Mouse (Mus musculus): Measurements from ENCODE around the gene Actg1. TPM values are rescaled to one million over a fixed set of nuclear protein-coding genes. Genes with fewer than 3 reads are reported as not detected.

The Actg1 gene
- polyA plus RNA-seq, 1 experiment from 2014 or later: 4,418 TPM

- peaks cover 26% of the 10 kb centered on the region for H3K4me1 ChIP-seq
- WGBS: 88% methylated on average over 17 of the region's 17 CpGs
- H3K4me3 ChIP-seq: peak overlapping the region; percentile 81
- H3K9me3 ChIP-seq: no peaks in the 10 kb centered on the region
- H3K27ac ChIP-seq: no peak overlapping the region
- H3K36me3 ChIP-seq (replicated peaks): peaks cover 46% of the 10 kb centered on the region
- H3K9ac ChIP-seq: 0 out of 2 replicates have a peak overlapping the region, but pooled peaks have one; percentile 77
- H3K27me3 ChIP-seq (replicated peaks): no peaks in the 10 kb centered on the region
- H3K4me2 ChIP-seq: peak overlapping the region; percentile 76
- ATAC-seq (replicated peaks): no peak
Measured at GRCm38 (mm10) chr11:120376302-120377160, 28.2 kb upstream of the Actg1 start.

GRCm38 (mm10) chr11:120375324-120375723 is 27.0 kb upstream of the Actg1 start:
- Histone ChIP-seq H3K4me1 (peaks cover 26% of the 10 kb centered on the region), H3K4me2 (no peak overlapping the region), H3K4me3 (no peak overlapping the region), H3K27me3 (replicated peaks) (no peaks in the 10 kb centered on the region), H3K9me3 (no peaks in the 10 kb centered on the region), H3K36me3 (replicated peaks) (peaks cover 38% of the 10 kb centered on the region), H3K9ac (no peak overlapping the region), H3K27ac (no peak overlapping the region)
- WGBS: 96% methylated on average over 10 of the region's 10 CpGs
- no peak for ATAC-seq (replicated peaks)

DNA sequence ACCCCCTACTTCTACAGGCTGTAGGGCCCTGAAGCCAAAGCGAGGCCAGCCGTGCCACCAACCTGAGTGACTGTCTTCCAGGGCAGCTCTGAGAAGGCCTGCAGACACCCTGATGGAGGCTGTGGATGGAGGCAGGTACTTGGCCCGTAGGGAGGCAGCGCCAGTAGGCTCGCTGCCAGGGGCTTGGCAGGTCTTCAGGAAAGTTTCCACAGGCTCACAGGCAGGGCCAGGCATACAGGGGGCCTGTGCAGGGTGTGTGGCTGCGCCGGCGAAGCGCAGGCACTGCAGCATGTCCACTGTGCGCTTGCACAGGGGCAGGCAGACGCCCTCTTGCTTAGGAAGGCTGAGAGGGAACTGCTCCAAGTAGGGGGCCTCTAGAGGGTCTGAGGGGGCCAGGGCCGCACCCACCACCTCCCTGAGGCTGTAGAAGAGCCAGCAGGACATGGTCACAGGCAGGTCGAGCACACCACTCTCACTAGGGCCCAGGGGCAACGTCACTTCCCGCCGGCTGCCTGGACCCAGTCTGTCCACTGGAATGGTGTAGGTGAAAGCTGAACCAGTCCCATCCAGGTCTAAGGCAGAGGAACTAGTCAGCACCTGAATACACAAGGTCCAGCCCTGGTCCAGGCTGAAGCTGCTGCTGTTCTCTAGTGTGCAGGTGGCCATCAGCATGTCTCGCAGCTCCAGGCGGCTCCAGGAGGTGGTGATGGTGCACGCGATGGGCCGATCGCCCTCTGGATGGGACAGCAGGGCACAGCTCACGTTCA is 25.7 kb upstream of the Actg1 start:
- Histone ChIP-seq H3K9ac (no peak overlapping the region; the same call in 1 of the 2 replicates), H3K4me3 (no peak overlapping the region), H3K36me3 (replicated peaks) (peaks cover 38% of the 10 kb centered on the region), H3K27me3 (replicated peaks) (no peaks in the 10 kb centered on the region), H3K27ac (no peak overlapping the region), H3K9me3 (no peaks in the 10 kb centered on the region), H3K4me1 (peaks cover 23% of the 10 kb centered on the region), H3K4me2 (no peak overlapping the region)
- 92% methylated on average over 23 of the region's 23 CpGs for WGBS
- ATAC-seq (replicated peaks): no peak

- Histone ChIP-seq H3K27me3 (replicated peaks) (no peaks in the 10 kb centered on the region), H3K9me3 (no peaks in the 10 kb centered on the region), H3K4me1 (peaks cover 20% of the 10 kb centered on the region), H3K36me3 (replicated peaks) (peaks cover 38% of the 10 kb centered on the region), H3K9ac (no peak overlapping the region), H3K4me2 (no peak overlapping the region), H3K27ac (no peak overlapping the region), H3K4me3 (no peak overlapping the region)
- ATAC-seq (replicated peaks): no peak
- 64% methylated on average over 13 of the region's 13 CpGs for WGBS
Measured at GRCm38 (mm10) chr11:120373025-120373424, 24.7 kb upstream of the Actg1 start.

GRCm38 (mm10) chr11:120369656-120370055 is 21.3 kb upstream of the Actg1 start:
- Histone ChIP-seq H3K27me3 (replicated peaks) (no peaks in the 10 kb centered on the region), H3K9me3 (no peaks in the 10 kb centered on the region), H3K4me2 (no peak overlapping the region), H3K4me3 (no peak overlapping the region), H3K36me3 (replicated peaks) (peaks cover 27% of the 10 kb centered on the region), H3K27ac (no peak overlapping the region), H3K4me1 (peaks cover 13% of the 10 kb centered on the region), H3K9ac (no peak overlapping the region)
- 36% methylated on average over 8 of the region's 8 CpGs for WGBS
- peak; percentile 43; the same call in 1 of the 2 replicates for ATAC-seq (replicated peaks)

DNA sequence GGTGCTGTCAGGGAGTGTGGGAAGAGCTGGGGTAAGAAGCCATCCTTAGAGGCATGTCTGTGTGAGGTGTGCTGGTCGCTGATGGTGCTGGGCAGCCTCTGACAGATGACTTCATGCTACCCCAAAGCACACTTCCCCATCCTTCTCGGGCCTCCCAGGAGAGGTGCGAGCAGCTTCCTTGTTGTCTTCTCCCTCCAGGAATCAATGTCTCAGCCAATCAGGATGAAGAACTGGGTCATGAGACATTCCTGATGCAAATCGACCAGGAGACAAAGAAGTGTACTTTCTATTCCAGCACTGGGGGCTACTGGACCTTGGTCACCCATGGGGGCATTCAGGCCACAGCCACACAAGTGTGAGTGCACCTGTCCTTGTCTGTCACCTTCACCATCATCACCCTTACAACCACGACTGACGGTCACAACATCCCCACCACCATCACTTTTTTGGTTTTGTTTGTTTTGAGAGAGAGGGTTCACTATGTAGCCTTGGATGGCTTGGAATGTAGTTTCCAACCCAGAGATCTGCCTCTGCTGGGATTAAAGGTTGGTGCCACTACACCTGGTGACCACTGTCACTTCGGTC is 18.2 kb upstream of the Actg1 start:
- no peak for ATAC-seq (replicated peaks)
- Histone ChIP-seq H3K27ac (peak overlapping the region; percentile 18; the same call in 1 of the 2 replicates), H3K4me1 (peaks cover 13% of the 10 kb centered on the region), H3K27me3 (replicated peaks) (no peaks in the 10 kb centered on the region), H3K36me3 (replicated peaks) (0 out of 2 replicates have a peak, but pooled peaks cover under 1% of the 10 kb centered on the region), H3K4me3 (no peak overlapping the region), H3K9ac (no peak overlapping the region), H3K4me2 (peak overlapping the region; percentile 10; the same call in 1 of the 2 replicates), H3K9me3 (no peaks in the 10 kb centered on the region)
- 32% methylated on average over 7 of the region's 7 CpGs for WGBS

GRCm38 (mm10) chr11:120362891-120363290 is 14.5 kb upstream of the Actg1 start:
- ATAC-seq (replicated peaks): no peak
- Histone ChIP-seq H3K4me2 (no peak overlapping the region), H3K4me3 (no peak overlapping the region), H3K9ac (no peak overlapping the region), H3K4me1 (peaks cover 34% of the 10 kb centered on the region), H3K27me3 (replicated peaks) (no peaks in the 10 kb centered on the region), H3K9me3 (no peaks in the 10 kb centered on the region), H3K27ac (no peak overlapping the region), H3K36me3 (replicated peaks) (no peaks in the 10 kb centered on the region)
- 95% methylated on average over 6 of the region's 6 CpGs for WGBS

- no peaks in the 10 kb centered on the region for H3K9me3 ChIP-seq
- H3K4me2 ChIP-seq: no peak within 1 kb of the TSS
- no peak within 1 kb of the TSS for H3K9ac ChIP-seq
- no peak within 1 kb of the TSS for H3K27ac ChIP-seq
- peaks cover 35% of the 10 kb centered on the region for H3K4me1 ChIP-seq
- WGBS: 58% methylated on average over 10 of the region's 10 CpGs
- H3K27me3 ChIP-seq (replicated peaks): no peaks in the 10 kb centered on the region
- H3K36me3 ChIP-seq (replicated peaks): no peaks in the 10 kb centered on the region
- no peak within 1 kb of the TSS for H3K4me3 ChIP-seq
- no peak for ATAC-seq (replicated peaks)
Measured at GRCm38 (mm10) chr11:120361295-120361694, 13.0 kb upstream of the Actg1 start, which contains the start of gene Fscn2. Gene Fscn2 (plus strand): TSS chr11:120361534.

GRCm38 (mm10) chr11:120360755-120361154 is 12.4 kb upstream of the Actg1 start:
- WGBS: 77% methylated on average over 5 of the region's 5 CpGs
- Histone ChIP-seq H3K4me1 (peaks cover 30% of the 10 kb centered on the region), H3K4me2 (no peak overlapping the region), H3K4me3 (no peak overlapping the region), H3K9ac (no peak overlapping the region), H3K36me3 (replicated peaks) (no peaks in the 10 kb centered on the region), H3K27ac (no peak overlapping the region), H3K27me3 (replicated peaks) (no peaks in the 10 kb centered on the region), H3K9me3 (no peaks in the 10 kb centered on the region)
- no peak for ATAC-seq (replicated peaks)

DNA sequence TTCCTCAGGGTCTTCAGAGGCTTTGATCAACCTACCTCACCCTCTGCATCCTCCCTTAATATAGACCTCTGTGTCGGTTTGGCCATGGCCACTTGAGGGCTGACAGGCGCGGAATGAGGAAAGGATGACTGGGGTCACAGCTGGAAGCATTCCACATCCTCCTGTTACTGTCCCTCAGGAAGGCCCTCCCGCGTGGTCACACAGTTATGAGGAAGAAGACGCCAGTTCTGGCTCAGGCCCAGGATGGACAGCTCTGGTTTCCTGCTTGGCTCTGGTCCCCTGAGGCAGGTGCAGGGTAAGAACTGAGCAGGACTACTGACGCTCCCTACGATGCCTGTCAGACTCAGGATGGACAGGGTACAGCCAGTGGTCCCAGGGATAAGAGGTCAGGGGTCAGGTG is 11.7 kb upstream of the Actg1 start:
- Histone ChIP-seq H3K4me1 (peaks cover 27% of the 10 kb centered on the region), H3K27me3 (replicated peaks) (no peaks in the 10 kb centered on the region), H3K27ac (no peak overlapping the region), H3K4me2 (no peak overlapping the region), H3K36me3 (replicated peaks) (no peaks in the 10 kb centered on the region), H3K9ac (no peak overlapping the region), H3K9me3 (no peaks in the 10 kb centered on the region), H3K4me3 (no peak overlapping the region)
- 55% methylated on average over 8 of the region's 8 CpGs for WGBS
- ATAC-seq (replicated peaks): no peak

DNA sequence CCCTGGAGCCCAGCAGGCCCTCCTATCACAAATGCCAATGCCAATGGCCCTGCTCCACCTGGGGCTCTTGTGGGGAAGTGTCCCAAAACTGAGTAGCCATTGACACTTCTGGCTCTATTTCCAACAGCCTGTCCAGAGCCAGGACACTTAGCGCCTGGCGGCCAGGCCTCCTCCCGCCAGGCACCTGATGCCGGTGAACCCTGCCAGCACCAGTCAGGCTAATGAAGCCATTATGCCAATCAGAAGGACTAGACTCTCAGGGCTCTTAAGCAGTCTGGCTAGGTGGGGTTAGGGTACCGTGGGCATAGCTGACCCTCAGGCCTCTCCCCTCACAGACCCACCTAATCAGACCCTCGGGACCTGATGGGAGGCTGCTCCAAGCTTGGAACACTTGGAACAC is 11.0 kb upstream of the Actg1 start:
- no peaks in the 10 kb centered on the region for H3K27me3 ChIP-seq (replicated peaks)
- WGBS: 59% methylated on average over 6 of the region's 6 CpGs
- H3K9ac ChIP-seq: no peak overlapping the region
- no peak overlapping the region for H3K4me2 ChIP-seq
- H3K27ac ChIP-seq: peak overlapping the region; percentile 88
- no peaks in the 10 kb centered on the region for H3K9me3 ChIP-seq
- ATAC-seq (replicated peaks): no peak
- H3K36me3 ChIP-seq (replicated peaks): no peaks in the 10 kb centered on the region
- no peak overlapping the region for H3K4me3 ChIP-seq
- H3K4me1 ChIP-seq: peaks cover 27% of the 10 kb centered on the region

DNA sequence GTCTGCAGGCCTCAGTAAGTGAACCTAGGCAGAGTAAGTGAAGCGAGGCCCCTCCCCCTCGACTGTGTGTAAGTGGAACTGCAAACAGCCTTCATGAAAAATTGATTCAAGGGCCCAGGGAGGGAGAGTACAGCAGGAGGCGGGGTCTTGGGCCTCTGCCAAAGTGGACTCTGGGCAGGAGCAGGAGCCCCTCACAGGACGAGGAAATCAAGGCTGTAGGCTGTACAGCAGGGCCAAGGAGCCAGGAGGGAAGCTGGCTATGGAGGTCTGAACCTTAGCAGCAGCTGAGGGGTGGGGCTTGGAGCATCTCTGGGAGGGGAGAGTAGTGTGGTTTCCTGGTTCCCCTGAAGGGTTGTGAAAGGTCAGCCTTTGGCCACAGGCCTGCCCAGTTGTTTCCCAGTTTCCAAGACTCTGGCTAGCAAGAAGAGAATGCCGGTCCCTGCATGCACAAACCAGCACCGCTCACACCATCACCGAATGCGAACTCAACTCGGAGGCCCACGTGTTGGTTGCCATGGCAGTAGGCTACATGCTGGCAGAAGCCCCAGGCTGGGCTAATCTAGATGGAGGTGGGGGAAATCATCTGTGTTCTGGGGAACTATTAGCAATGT is 9.6 kb upstream of the Actg1 start:
- Histone ChIP-seq H3K9me3 (no peaks in the 10 kb centered on the region), H3K4me3 (no peak overlapping the region), H3K36me3 (replicated peaks) (no peaks in the 10 kb centered on the region), H3K27me3 (replicated peaks) (no peaks in the 10 kb centered on the region), H3K27ac (peak overlapping the region; percentile 88), H3K9ac (peak overlapping the region; percentile 7; the same call in 1 of the 2 replicates), H3K4me2 (peak overlapping the region; percentile 35), H3K4me1 (peaks cover 34% of the 10 kb centered on the region)
- peak; percentile 84 for ATAC-seq (replicated peaks)
- 6% methylated on average over 10 of the region's 10 CpGs for WGBS

Data from midbrain, embryonic 15.5 days (tissue).